Mouse (Mus musculus): ENCODE results near the gene Rgs7. TPM values are rescaled to one million over a fixed set of nuclear protein-coding genes. Genes with fewer than 3 reads are reported as not detected.

Gene Rgs7
- total and polyA plus RNA-seq, 3 experiments, result not detected

DNA sequence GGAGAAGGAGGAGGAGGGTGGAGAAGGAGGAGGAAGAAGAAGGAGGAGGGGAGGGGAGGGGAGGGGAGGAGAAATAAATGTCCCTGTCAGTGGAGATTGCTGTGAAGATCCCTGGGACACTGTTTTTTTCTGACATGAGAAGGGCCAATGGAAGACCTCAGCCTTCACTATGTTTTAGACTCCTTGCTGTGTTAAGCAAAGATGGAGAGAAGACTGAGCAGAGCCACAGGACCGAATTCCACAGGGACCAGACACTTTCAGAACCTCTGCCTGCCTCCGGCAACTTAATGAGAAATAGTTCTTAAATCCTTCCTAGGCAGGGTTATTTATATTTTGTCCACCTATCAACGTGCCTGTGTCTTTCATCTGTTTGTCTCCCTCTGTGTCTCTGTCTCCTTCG, 464.0 kb downstream of the Rgs7 start:
- H3K9ac ChIP-seq (ENCODE audit: control insufficient read depth, low read depth, low read length, poor library complexity, severe bottlenecking), result no peak overlapping the region
- DNase-seq (ENCODE audit: low read depth, low spot score), result no peak
- TF ChIP-seq MEF2A (IDR thresholded peaks at IDR 0.05; ENCODE audit: extremely low read depth, insufficient replicate concordance, low read depth, low read length, poor library complexity, severe bottlenecking), result no peak
- H3K4me3 ChIP-seq (ENCODE audit: control insufficient read depth in 1 of 2, insufficient read depth in 1 of 2, low read depth in 2 of 2, low read length in 2 of 2), result no peak overlapping the region
- no peak overlapping the region for H3K27ac ChIP-seq (ENCODE audit: control insufficient read depth, low read depth, low read length)
- no peaks in the 10 kb centered on the region for H3K4me1 ChIP-seq (ENCODE audit: control insufficient read depth in 1 of 2, insufficient read depth in 2 of 2, low read length in 2 of 2)
- no peaks in the 10 kb centered on the region for H3K36me3 ChIP-seq (ENCODE audit: control insufficient read depth in 1 of 2, insufficient read depth in 2 of 2, low read length in 2 of 2)
- no peaks in the 10 kb centered on the region for H3K9me3 ChIP-seq (replicated peaks; ENCODE audit: insufficient read depth, low read length)
- H3K79me2 ChIP-seq (ENCODE audit: control insufficient read depth, insufficient read depth, low read length, poor library complexity), result no peaks in the 10 kb centered on the region
- H3K27me3 ChIP-seq (ENCODE audit: control insufficient read depth in 1 of 2, insufficient read depth in 2 of 2, low read length in 2 of 2), result no peaks in the 10 kb centered on the region

DNA sequence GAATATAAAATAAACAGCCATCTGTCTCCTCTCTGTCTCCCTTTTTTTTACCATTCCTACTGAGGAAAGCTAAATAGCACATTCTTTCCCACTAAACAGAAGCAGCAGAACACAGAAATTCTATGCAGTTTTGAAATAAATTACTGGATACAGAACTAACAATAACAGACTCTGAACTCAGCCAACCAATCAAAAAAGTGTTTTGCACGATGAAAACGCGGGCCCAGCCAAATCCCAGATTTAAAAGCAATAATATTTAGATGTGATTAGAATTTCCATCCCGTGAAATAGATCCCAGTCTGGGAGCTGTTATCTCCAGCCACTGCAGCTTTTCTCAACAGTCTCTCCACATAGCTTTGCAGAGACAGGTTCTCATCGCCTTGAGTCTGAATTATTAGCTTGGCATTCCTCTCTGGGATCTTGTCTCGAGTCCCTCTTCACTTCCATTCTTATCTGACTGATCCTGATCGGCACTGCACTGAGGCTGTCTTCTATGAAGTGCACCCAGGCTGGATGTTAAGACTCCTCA, 466.5 kb downstream of the Rgs7 start:
- Histone ChIP-seq H3K27ac (ENCODE audit: control insufficient read depth, low read depth, low read length) (no peak overlapping the region), H3K4me1 (ENCODE audit: control insufficient read depth in 1 of 2, insufficient read depth in 2 of 2, low read length in 2 of 2) (no peaks in the 10 kb centered on the region), H3K4me3 (ENCODE audit: control insufficient read depth in 1 of 2, insufficient read depth in 1 of 2, low read depth in 2 of 2, low read length in 2 of 2) (peak overlapping the region in 1 of 2 experiments; percentile 19; a peak in 1 of 4 replicates), H3K36me3 (ENCODE audit: control insufficient read depth in 1 of 2, insufficient read depth in 2 of 2, low read length in 2 of 2) (no peaks in the 10 kb centered on the region), H3K27me3 (ENCODE audit: control insufficient read depth in 1 of 2, insufficient read depth in 2 of 2, low read length in 2 of 2) (no peaks in the 10 kb centered on the region), H3K9ac (ENCODE audit: control insufficient read depth, low read depth, low read length, poor library complexity, severe bottlenecking) (no peak overlapping the region), H3K9me3 (replicated peaks; ENCODE audit: insufficient read depth, low read length) (no peaks in the 10 kb centered on the region), H3K79me2 (ENCODE audit: control insufficient read depth, insufficient read depth, low read length, poor library complexity) (no peaks in the 10 kb centered on the region)
- no peak for TF ChIP-seq USF2 (IDR thresholded peaks at IDR 0.05; ENCODE audit: borderline replicate concordance in 1 of 2, insufficient read depth in 1 of 2, low read depth in 1 of 2, low read length in 2 of 2)
- no peak for TF ChIP-seq MXI1 (IDR thresholded peaks at IDR 0.05; ENCODE audit: low read depth, low read length)
- no peak for TF ChIP-seq TCF12 (IDR thresholded peaks at IDR 0.05; ENCODE audit: low read depth, low read length)
- no peak for TF ChIP-seq CTCF (IDR thresholded peaks at IDR 0.05 in 2 of 3, conservative IDR thresholded peaks at IDR 0.05 in 1 of 3; ENCODE audit: control insufficient read depth in 1 of 3, insufficient read depth in 1 of 3, low read depth in 2 of 3, low read length in 3 of 3, poor library complexity in 1 of 3, severe bottlenecking in 1 of 3)
- no peak for TF ChIP-seq UBTF (IDR thresholded peaks at IDR 0.05; ENCODE audit: borderline replicate concordance, insufficient read depth, low read depth, low read length)
- TF ChIP-seq KAT2A (conservative IDR thresholded peaks at IDR 0.05; ENCODE audit: low read depth, low read length), result no peak
- TF ChIP-seq CHD1 (IDR thresholded peaks at IDR 0.05; ENCODE audit: low read depth, low read length), result no peak
- TF ChIP-seq USF1 (IDR thresholded peaks at IDR 0.05; ENCODE audit: low read depth, low read length), result no peak
- TF ChIP-seq HCFC1 (IDR thresholded peaks at IDR 0.05; ENCODE audit: low read depth, low read length), result no peak
- no peak for TF ChIP-seq ZKSCAN1 (IDR thresholded peaks at IDR 0.05; ENCODE audit: low read depth, low read length)
- TF ChIP-seq ZMIZ1 (IDR thresholded peaks at IDR 0.05; ENCODE audit: low read depth, low read length), result no peak
- no peak for TF ChIP-seq TAL1 (IDR thresholded peaks at IDR 0.05; ENCODE audit: low read length)
- no peak for TF ChIP-seq MEF2A (IDR thresholded peaks at IDR 0.05; ENCODE audit: extremely low read depth, insufficient replicate concordance, low read depth, low read length, poor library complexity, severe bottlenecking)
- no peak for TF ChIP-seq E2F4 (IDR thresholded peaks at IDR 0.05; ENCODE audit: borderline replicate concordance, low read depth, low read length)
- TF ChIP-seq SMC3 (IDR thresholded peaks at IDR 0.05; ENCODE audit: low read depth, low read length), result no peak
- DNase-seq (ENCODE audit: low read depth, low spot score), result no peak

Measured in MEL (cell line).